Mouse (Mus musculus) megakaryocyte, embryonic 14.5 days (primary cell): ENCODE results near the gene Evc2.

ENCODE experiments used
- FLI1 ChIP-seq: IDR thresholded peaks from 2 replicates; pipeline ENCODE4 v1.6.1; 2012; ENCODE audit warnings: low read length, inconsistent platforms, mixed read lengths
- GATA1 ChIP-seq: IDR thresholded peaks from 3 replicates; pipeline ENCODE4 v1.6.1; 2012; ENCODE audit warnings: mixed read lengths, low read length, inconsistent platforms, borderline replicate concordance

DNA sequence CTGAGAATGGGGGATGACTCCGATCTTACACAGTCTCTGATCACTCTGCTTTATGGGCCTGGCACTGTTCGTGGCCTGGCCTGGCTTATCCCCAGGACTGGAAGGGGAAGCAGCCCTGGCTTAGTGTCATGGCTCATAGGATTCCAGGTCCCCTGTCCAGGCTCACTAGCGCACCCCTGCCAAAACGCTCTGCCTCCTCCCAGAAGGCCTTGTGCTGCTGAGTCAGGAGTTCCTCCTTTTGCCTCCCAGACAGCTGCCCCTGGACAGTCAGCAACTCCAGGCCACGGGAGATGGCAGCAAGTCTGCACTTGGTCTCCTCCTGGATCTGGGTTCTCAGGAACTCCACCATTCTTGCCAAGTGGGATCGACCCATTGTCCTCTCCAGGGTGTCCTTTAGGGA is 19.6 kb upstream of the Evc2 start:
- TF ChIP-seq GATA1: no peak
- no peak for TF ChIP-seq FLI1
